Mouse (Mus musculus) lung, embryonic 14.5 days (tissue): Measurements from ENCODE around the gene Pou3f1. TPM values are rescaled to one million over a fixed set of nuclear protein-coding genes. Genes with fewer than 3 reads are reported as not detected.
A peak's percentile ranks its signal among the peaks of the same experiment; 100 is the strongest.

ENCODE experiments used
- ATAC-seq: fragments of 200-750 bp; cut with Nextera tagmentation; 2 replicates; pipeline ENCODE4 v1.8.0; 2017; ENCODE audit warnings: mild to moderate bottlenecking, moderate TSS enrichment, moderate library complexity; ENCODE audit not compliant: insufficient read depth
- DNase-seq: peaks from one replicate; pipeline ENCODE4 v3.0.0-alpha.2; 2015
- H3K27ac ChIP-seq: fragments of 300-500 bp; sonication (generic); 2 replicates; pipeline ENCODE4 v1.5.1; 2014; ENCODE audit warnings: low read depth, mild to moderate bottlenecking, moderate library complexity
- H3K27me3 ChIP-seq: fragments of 300-500 bp; sonication (generic); 2 replicates; pipeline ENCODE4 v1.6.1; 2014; ENCODE audit warnings: low read length, control low read depth; ENCODE audit not compliant: insufficient read depth
- H3K36me3 ChIP-seq: fragments of 300-500 bp; sonication (generic); 2 replicates; pipeline ENCODE4 v1.6.1; 2014; ENCODE audit warnings: control low read depth; ENCODE audit not compliant: insufficient read depth
- H3K4me1 ChIP-seq: fragments of 300-500 bp; sonication (generic); 2 replicates; pipeline ENCODE4 v1.6.1; 2014; ENCODE audit warnings: antibody characterized with exemption, control low read depth; ENCODE audit not compliant: insufficient read depth
- H3K4me2 ChIP-seq: fragments of 300-500 bp; sonication (generic); 2 replicates; pipeline ENCODE4 v1.6.1; 2014; ENCODE audit warnings: mild to moderate bottlenecking
- H3K4me3 ChIP-seq: fragments of 300-500 bp; sonication (generic); 2 replicates; pipeline ENCODE4 v1.5.1; 2014; ENCODE audit warnings: low read depth, low read length
- H3K9ac ChIP-seq: fragments of 300-500 bp; sonication (generic); 2 replicates; pipeline ENCODE4 v1.6.1; 2014
- H3K9me3 ChIP-seq: fragments of 300-500 bp; sonication (generic); 2 replicates; pipeline ENCODE4 v1.6.1; 2016; ENCODE audit warnings: low read depth, low read length, control low read depth
- CTCF ChIP-seq: IDR thresholded peaks from 2 replicates; pipeline ENCODE4 v1.5.1; 2016; ENCODE audit warnings: antibody characterized with exemption, low read depth
- WGBS: fragments of 180-500 bp; shearing (Covaris S2); extraction: QIAGEN DNeasy Blood & Tissue Kit; methylation state at CpG from one replicate; pipeline ENCODE4 v1.1.7; 2014; 5-methylcytosine and 5-hydroxymethylcytosine counted together
- polyA plus RNA-seq: library from polyadenylated mRNA; unstranded; fragments of >200 nt; fragmentation: Nextera tagmentation; extraction: Ambion mirVana; gene quantifications from 2 replicates; pipeline ENCODE4 v1.2.1, GENCODE M21; 2014

Gene Pou3f1
- 0.11 and 0.41 TPM in 2 replicates for polyA plus RNA-seq

GRCm38 (mm10) chr4:124656518-124656853 lies at the start of gene Pou3f1:
Gene Pou3f1 (plus strand): TSS chr4:124656807.
- DNase-seq (peak; percentile 32), ATAC-seq (no peak)
- Histone ChIP-seq H3K4me1 (no peaks in the 10 kb centered on the region; the same call in 1 of the 2 replicates), H3K4me3 (peak within 1 kb of the TSS; percentile 56), H3K36me3 (no peaks in the 10 kb centered on the region), H3K9me3 (no peaks in the 10 kb centered on the region), H3K27ac (no peak within 1 kb of the TSS), H3K9ac (peak within 1 kb of the TSS; percentile 32; the same call in 1 of the 2 replicates), H3K4me2 (peak within 1 kb of the TSS; percentile 96), H3K27me3 (peaks cover 86% of the 10 kb centered on the region)
- TF ChIP-seq CTCF, result 0 out of 2 replicates have a peak, but pooled peaks have one; percentile 14
- 2% methylated on average over 15 of the region's 15 CpGs for WGBS

- WGBS, result 44% methylated on average over 8 of the region's 8 CpGs
Measured at GRCm38 (mm10) chr4:124607166-124607565, 49.4 kb upstream of the Pou3f1 start.

GRCm38 (mm10) chr4:124610066-124610465 lies 46.5 kb upstream of the Pou3f1 start:
- Histone ChIP-seq H3K27me3 (peaks cover under 1% of the 10 kb centered on the region; the same call in 1 of the 2 replicates), H3K36me3 (no peaks in the 10 kb centered on the region), H3K9me3 (no peaks in the 10 kb centered on the region), H3K9ac (no peak overlapping the region), H3K4me1 (no peaks in the 10 kb centered on the region), H3K4me3 (no peak overlapping the region), H3K27ac (no peak overlapping the region), H3K4me2 (no peak overlapping the region)
- DNase-seq, result no peak
- WGBS, result 60% methylated on average over 2 of the region's 2 CpGs
- no peak for ATAC-seq
- no peak for TF ChIP-seq CTCF

More at GRCm38 (mm10) chr4:124607166-124607565, 49.4 kb upstream of the Pou3f1 start:
- DNase-seq (no peak), ATAC-seq (no peak)
- peaks cover 7% of the 10 kb centered on the region for H3K27me3 ChIP-seq
- H3K9me3 ChIP-seq, result no peaks in the 10 kb centered on the region
- H3K27ac ChIP-seq, result no peak overlapping the region
- H3K9ac ChIP-seq, result no peak overlapping the region
- no peaks in the 10 kb centered on the region for H3K36me3 ChIP-seq
- TF ChIP-seq CTCF, result no peak
- no peak overlapping the region for H3K4me2 ChIP-seq
- no peak overlapping the region for H3K4me3 ChIP-seq
- no peaks in the 10 kb centered on the region for H3K4me1 ChIP-seq

GRCm38 (mm10) chr4:124610703-124611102 lies 45.9 kb upstream of the Pou3f1 start, which contains the start of gene 3100002H09Rik:
Gene 3100002H09Rik (minus strand): TSS chr4:124610803.
- H3K36me3 ChIP-seq, result no peaks in the 10 kb centered on the region
- H3K9ac ChIP-seq, result no peak within 1 kb of the TSS
- H3K4me2 ChIP-seq, result no peak within 1 kb of the TSS
- no peaks in the 10 kb centered on the region for H3K4me1 ChIP-seq
- H3K9me3 ChIP-seq, result no peaks in the 10 kb centered on the region
- H3K27me3 ChIP-seq, result no peaks in the 10 kb centered on the region
- ATAC-seq, result no peak
- no peak within 1 kb of the TSS for H3K4me3 ChIP-seq
- DNase-seq, result no peak
- 73% methylated on average over 2 of the region's 2 CpGs for WGBS
- TF ChIP-seq CTCF, result no peak
- no peak within 1 kb of the TSS for H3K27ac ChIP-seq

- no peaks in the 10 kb centered on the region for H3K36me3 ChIP-seq
- no peak overlapping the region for H3K27ac ChIP-seq
- DNase-seq (no peak), ATAC-seq (no peak)
- no peaks in the 10 kb centered on the region for H3K4me1 ChIP-seq
- 50% methylated on average over 4 of the region's 4 CpGs for WGBS
- no peak overlapping the region for H3K4me3 ChIP-seq
- no peak overlapping the region for H3K4me2 ChIP-seq
- no peak for TF ChIP-seq CTCF
- H3K9ac ChIP-seq, result no peak overlapping the region
- no peaks in the 10 kb centered on the region for H3K27me3 ChIP-seq
- H3K9me3 ChIP-seq, result no peaks in the 10 kb centered on the region
Measured at GRCm38 (mm10) chr4:124611768-124612167, 44.8 kb upstream of the Pou3f1 start.

- H3K36me3 ChIP-seq, result no peaks in the 10 kb centered on the region
- peak; percentile 54; the same call in 1 of the 2 replicates for ATAC-seq
- no peaks in the 10 kb centered on the region for H3K9me3 ChIP-seq
- H3K4me3 ChIP-seq, result no peak overlapping the region
- 0% methylated on average over 1 of the region's 1 CpGs for WGBS
- H3K4me2 ChIP-seq, result no peak overlapping the region
- no peak overlapping the region for H3K27ac ChIP-seq
- H3K4me1 ChIP-seq, result no peaks in the 10 kb centered on the region
- H3K9ac ChIP-seq, result no peak overlapping the region
- H3K27me3 ChIP-seq, result no peaks in the 10 kb centered on the region
- DNase-seq, result peak; percentile 26
- no peak for TF ChIP-seq CTCF
Measured at GRCm38 (mm10) chr4:124614189-124614588, 42.4 kb upstream of the Pou3f1 start.

- Histone ChIP-seq H3K4me1 (no peaks in the 10 kb centered on the region), H3K36me3 (no peaks in the 10 kb centered on the region), H3K4me2 (no peak overlapping the region), H3K9ac (no peak overlapping the region), H3K9me3 (no peaks in the 10 kb centered on the region), H3K27me3 (no peaks in the 10 kb centered on the region), H3K4me3 (no peak overlapping the region), H3K27ac (no peak overlapping the region)
- TF ChIP-seq CTCF, result no peak
- WGBS, result 43% methylated on average over 14 of the region's 14 CpGs
- no peak for DNase-seq
- ATAC-seq, result no peak
Measured at GRCm38 (mm10) chr4:124615406-124615960, 41.1 kb upstream of the Pou3f1 start.

- no peak; the same call in 1 of the 2 replicates for ATAC-seq
Measured at GRCm38 (mm10) chr4:124615986-124616385, 40.6 kb upstream of the Pou3f1 start.

More at GRCm38 (mm10) chr4:124615986-124616385, 40.6 kb upstream of the Pou3f1 start:
- Histone ChIP-seq H3K4me1 (no peaks in the 10 kb centered on the region), H3K4me2 (no peak overlapping the region), H3K36me3 (no peaks in the 10 kb centered on the region), H3K27me3 (no peaks in the 10 kb centered on the region), H3K27ac (no peak overlapping the region), H3K9ac (no peak overlapping the region), H3K9me3 (no peaks in the 10 kb centered on the region), H3K4me3 (no peak overlapping the region)
- 30% methylated on average over 9 of the region's 9 CpGs for WGBS
- DNase-seq, result peak; percentile 21
- TF ChIP-seq CTCF, result no peak
